Mouse (Mus musculus) macrophage (primary cell): ENCODE data around the gene Zdhhc8. TPM values are rescaled to one million over a fixed set of nuclear protein-coding genes. Genes with fewer than 3 reads are reported as not detected.
A peak's percentile ranks its signal among the peaks of the same experiment; 100 is the strongest.

Experiments used
- H3K27ac ChIP-seq: fragments of 350-480 bp; formaldehyde crosslinking; 2 replicates; pipeline ENCODE4 v1.9.0; 2021
- H3K36me3 ChIP-seq: fragments of 350-480 bp; formaldehyde crosslinking; 2 replicates; pipeline ENCODE4 v1.9.0; 2021; ENCODE audit errors: inconsistent target
- H3K4me3 ChIP-seq: fragments of 350-480 bp; formaldehyde crosslinking; 2 replicates; pipeline ENCODE4 v1.9.0; 2021; ENCODE audit errors: inconsistent target
- H3K79me2 ChIP-seq: fragments of 350-480 bp; formaldehyde crosslinking; 2 replicates; pipeline ENCODE4 v1.9.0; 2021; ENCODE audit errors: inconsistent target
- WGBS: methylation state at CpG from one replicate; pipeline ENCODE4 v1.1.7; 2026; ENCODE audit warnings: inconsistent platforms; ENCODE audit not compliant: missing documents; 5-methylcytosine and 5-hydroxymethylcytosine counted together
- polyA plus RNA-seq: library from polyadenylated mRNA; stranded (reverse); fragments of 250-400 nt; gene quantifications from 3 replicates; pipeline ENCODE4 v1.2.4, GENCODE M21; 2018; ENCODE audit warnings: inconsistent platforms

Gene Zdhhc8
- polyA plus RNA-seq, 1 experiment from 2014 or later = 6.7 TPM

- Histone ChIP-seq H3K4me3 (no peak overlapping the region), H3K79me2 (peaks cover 43% of the 10 kb centered on the region), H3K36me3 (peaks cover 68% of the 10 kb centered on the region), H3K27ac (no peak overlapping the region)
- WGBS = 93% methylated on average over 10 of the region's 10 CpGs
Measured at GRCm38 (mm10) chr16:18241581-18241980, 6.6 kb upstream of the Zdhhc8 start.

DNA sequence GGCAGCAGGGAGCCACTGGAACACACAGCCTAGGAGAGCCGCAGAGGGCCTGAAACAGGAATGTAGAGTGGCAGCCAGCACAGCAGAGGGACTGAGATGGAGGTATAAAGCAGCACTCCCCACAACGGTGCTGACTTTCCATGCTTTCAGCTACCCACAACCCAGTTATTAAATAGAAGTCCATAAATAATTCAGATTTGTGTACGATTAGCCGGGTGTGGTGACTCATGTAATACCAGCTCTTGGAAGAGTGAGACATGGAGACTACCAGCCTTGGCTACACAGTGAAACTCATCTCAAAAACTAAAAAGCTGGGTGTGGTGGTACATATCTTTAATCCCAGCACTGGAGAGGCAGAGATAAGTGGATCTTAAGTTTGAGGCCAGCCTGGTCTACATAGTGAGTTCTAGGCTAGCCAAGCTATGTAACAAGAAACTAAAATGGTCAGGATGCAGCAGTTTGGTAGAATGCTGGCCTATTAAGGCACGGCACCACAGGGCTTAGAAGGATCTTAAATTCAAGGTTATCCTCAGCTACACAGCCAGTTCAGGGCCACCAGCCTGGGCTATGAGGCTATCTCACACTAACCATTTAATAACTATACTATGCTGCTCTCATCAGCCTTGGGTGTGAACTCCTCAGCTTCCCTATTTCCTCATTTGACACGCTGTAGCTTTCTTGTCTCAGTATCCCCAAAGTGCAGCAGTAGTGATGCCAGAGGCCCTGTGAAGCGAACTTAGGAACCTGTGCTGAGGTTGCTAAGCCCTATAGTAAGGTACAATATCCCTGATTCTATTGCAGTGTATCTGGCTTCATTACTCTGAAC, 2.0 kb upstream of the Zdhhc8 start:
- 89% methylated on average over 7 of the region's 7 CpGs for WGBS
- peaks cover 27% of the 10 kb centered on the region for H3K36me3 ChIP-seq
- peaks cover 7% of the 10 kb centered on the region; the same call in 1 of the 2 replicates for H3K79me2 ChIP-seq
- H3K27ac ChIP-seq = no peak overlapping the region
- H3K4me3 ChIP-seq = no peak overlapping the region

GRCm38 (mm10) chr16:18235389-18236065, 591 bp upstream of the Zdhhc8 start:
- Histone ChIP-seq H3K79me2 (peaks cover 20% of the 10 kb centered on the region; the same call in 1 of the 2 replicates), H3K4me3 (peak overlapping the region; percentile 56), H3K27ac (0 out of 2 replicates have a peak overlapping the region, but pooled peaks have one; percentile 2), H3K36me3 (peaks cover 14% of the 10 kb centered on the region)
- 19% methylated on average over 19 of the region's 19 CpGs for WGBS

DNA sequence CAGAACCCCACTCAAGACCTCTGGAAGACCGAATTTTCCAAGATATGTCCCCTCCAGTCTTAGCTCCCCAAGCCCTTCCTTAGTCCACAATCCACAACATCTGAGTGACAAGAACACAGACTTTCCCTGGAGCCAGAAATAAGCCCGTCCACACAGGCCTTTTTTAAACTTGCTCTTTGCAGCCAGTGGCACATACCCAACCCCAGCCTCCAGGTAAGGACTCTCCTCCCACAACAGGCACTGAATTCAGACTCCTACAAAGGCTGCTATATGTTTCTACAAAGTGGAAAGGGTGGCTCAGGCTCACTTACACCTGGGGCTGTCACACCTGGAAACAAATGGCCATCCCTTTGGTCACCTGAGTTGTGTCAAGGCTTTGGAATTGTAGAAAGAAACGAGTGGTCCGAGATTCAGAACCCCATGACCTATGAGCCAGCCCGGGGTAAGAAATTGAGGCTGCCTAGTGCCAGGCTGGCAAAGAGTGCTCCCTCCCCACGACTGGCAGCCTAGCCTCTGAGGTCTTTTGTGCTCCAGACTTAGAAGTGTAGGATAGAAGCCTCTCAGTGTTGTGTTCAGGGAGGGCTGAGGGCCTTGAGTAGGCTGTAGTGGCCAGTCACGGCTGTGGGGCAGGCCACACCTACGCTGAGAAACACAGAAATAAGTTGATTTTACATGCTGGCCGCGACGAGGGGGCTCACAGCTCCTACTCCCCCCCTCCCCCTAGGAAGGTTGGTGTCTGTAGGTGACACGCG, 841 bp downstream of the Zdhhc8 start:
- peak overlapping the region; percentile 47 for H3K4me3 ChIP-seq
- WGBS = 14% methylated on average over 13 of the region's 13 CpGs
- no peak overlapping the region for H3K27ac ChIP-seq

GRCm38 (mm10) chr16:18233451-18233850, 1.5 kb downstream of the Zdhhc8 start:
- 13% methylated on average over 1 of the region's 1 CpGs for WGBS
- Histone ChIP-seq H3K27ac (no peak overlapping the region), H3K36me3 (no peaks in the 10 kb centered on the region), H3K79me2 (peaks cover 28% of the 10 kb centered on the region; the same call in 1 of the 2 replicates), H3K4me3 (no peak overlapping the region)

More for the DNA sequence above, 841 bp downstream of the Zdhhc8 start:
- Histone ChIP-seq H3K36me3 (peaks cover 5% of the 10 kb centered on the region; the same call in 1 of the 2 replicates), H3K79me2 (peaks cover 28% of the 10 kb centered on the region; the same call in 1 of the 2 replicates)

GRCm38 (mm10) chr16:18231451-18231850, 3.5 kb downstream of the Zdhhc8 start:
- Histone ChIP-seq H3K79me2 (peaks cover 28% of the 10 kb centered on the region; the same call in 1 of the 2 replicates), H3K27ac (no peak overlapping the region), H3K36me3 (peaks cover 11% of the 10 kb centered on the region), H3K4me3 (no peak overlapping the region)
- 93% methylated on average over 3 of the region's 4 CpGs for WGBS

- Histone ChIP-seq H3K36me3 (peaks cover 15% of the 10 kb centered on the region), H3K4me3 (no peak overlapping the region), H3K27ac (no peak overlapping the region), H3K79me2 (peaks cover 28% of the 10 kb centered on the region; the same call in 1 of the 2 replicates)
- 92% methylated on average over 3 of the region's 3 CpGs for WGBS
Measured at GRCm38 (mm10) chr16:18231047-18231446, 3.9 kb downstream of the Zdhhc8 start.

DNA sequence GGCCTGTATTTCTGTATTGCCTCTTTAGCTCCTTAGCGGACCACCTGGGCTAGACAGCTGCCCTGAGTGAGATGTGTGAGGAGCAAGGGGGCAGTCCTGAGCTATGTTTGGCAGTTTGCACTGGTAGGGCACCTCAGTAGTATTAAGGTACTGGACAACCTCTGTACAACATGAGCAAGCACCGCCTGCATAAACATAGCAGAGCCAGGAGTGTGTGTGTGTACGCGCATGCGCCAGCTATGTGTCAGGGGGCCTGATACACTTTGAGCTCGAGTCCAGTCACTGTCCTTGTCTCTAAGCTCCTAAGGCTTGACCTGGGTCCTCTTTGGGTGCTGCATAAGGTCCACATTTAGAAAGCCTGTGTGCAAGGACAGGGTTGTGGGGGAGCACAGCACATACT, 4.3 kb downstream of the Zdhhc8 start:
- Histone ChIP-seq H3K79me2 (peaks cover 28% of the 10 kb centered on the region; the same call in 1 of the 2 replicates), H3K36me3 (peaks cover 16% of the 10 kb centered on the region), H3K27ac (no peak overlapping the region), H3K4me3 (no peak overlapping the region)
- WGBS = 94% methylated on average over 6 of the region's 6 CpGs

DNA sequence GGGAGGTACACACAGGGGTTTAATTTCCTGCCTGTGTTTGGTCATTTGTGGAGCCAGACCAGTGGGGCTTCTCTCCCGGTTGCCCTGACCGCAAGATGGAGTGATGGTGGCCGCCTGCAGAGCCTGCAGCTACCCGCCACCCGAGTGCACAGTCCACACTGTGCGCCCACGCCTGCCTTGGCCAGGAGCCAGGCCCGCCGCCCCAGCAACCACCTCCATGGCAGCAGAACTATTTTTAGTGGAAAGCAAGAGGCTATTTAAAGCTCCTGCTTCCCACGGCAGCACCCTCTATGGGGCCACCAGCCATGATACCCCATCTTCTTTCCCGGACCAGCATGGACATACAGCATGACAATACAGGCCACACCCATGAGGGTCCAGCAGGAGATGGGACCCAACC, 5.3 kb downstream of the Zdhhc8 start:
- H3K27ac ChIP-seq = no peak overlapping the region
- WGBS = 46% methylated on average over 11 of the region's 11 CpGs

DNA sequence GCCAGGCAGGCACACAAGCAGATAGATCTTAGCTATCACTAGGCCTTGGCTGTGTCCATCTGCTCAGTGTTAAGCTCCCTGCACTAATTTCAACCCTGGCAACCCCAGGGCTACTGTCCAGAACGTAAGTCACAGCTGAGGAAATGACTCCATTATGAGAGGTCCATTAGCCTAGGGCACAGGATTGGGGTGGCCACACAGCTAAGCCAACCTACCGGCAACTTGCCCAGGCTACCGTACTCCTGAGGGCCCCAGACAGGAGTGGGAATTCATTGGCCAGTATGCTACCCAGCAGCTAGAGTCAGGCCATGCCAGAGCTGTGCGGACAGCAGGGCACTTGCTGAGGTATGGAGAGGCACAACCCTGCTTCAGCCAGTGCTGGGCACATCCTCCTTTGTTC, 6.1 kb downstream of the Zdhhc8 start:
- no peak overlapping the region for H3K4me3 ChIP-seq
- H3K36me3 ChIP-seq = peaks cover 25% of the 10 kb centered on the region
- H3K79me2 ChIP-seq = peaks cover 28% of the 10 kb centered on the region; the same call in 1 of the 2 replicates
- H3K27ac ChIP-seq = no peak overlapping the region
- WGBS = 98% methylated on average over 4 of the region's 4 CpGs

More for the DNA sequence above, 5.3 kb downstream of the Zdhhc8 start:
- Histone ChIP-seq H3K36me3 (peaks cover 21% of the 10 kb centered on the region), H3K79me2 (peaks cover 28% of the 10 kb centered on the region; the same call in 1 of the 2 replicates), H3K4me3 (no peak overlapping the region)

DNA sequence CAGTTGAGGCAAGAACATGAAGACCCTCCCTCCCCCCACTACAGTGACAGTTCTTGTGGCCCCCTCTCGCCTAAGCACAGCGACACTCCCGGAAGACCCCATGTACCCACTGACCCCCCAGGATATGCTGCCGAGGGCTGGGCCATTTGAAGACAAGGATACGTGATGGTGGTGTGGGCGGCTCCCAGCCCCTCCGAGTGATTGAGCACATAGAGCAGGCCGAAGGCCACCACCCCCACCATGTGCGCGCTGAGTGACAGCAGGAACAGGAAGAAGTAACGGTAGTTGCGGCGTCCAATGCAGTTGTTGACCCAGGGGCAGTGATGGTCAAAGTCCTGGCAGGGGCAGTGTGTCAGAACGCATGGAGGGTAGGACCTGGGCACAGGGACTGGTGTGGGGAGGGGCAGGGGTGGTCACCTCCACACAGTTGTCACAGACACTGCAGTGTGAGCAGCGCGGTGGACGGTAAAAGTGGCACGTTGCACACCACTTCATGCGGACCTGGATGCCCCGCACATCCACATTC, 7.0 kb downstream of the Zdhhc8 start:
- Histone ChIP-seq H3K4me3 (no peak overlapping the region), H3K27ac (no peak overlapping the region), H3K79me2 (peaks cover 24% of the 10 kb centered on the region; the same call in 1 of the 2 replicates), H3K36me3 (peaks cover 25% of the 10 kb centered on the region)
- WGBS = 98% methylated on average over 20 of the region's 20 CpGs

DNA sequence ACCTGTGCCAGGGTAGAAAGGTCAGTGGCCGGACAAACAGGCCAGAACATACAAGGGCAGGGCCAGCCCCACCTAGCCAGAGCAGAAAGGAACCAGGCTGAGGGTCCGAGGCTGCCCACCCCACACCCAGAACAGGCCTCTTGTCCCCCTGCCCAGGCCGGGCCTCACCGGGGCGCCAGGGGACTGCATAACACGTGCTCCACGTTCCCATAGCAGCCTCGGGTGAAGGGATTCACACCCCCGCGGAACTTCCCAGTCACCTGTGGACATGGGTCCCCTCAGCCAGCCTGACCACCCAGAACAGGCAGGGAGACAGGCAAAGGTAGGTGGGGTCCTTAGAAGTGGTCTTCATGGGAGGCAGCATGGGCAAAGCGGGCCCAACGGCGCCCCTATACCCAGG, 7.7 kb downstream of the Zdhhc8 start:
- no peak overlapping the region for H3K27ac ChIP-seq
- 95% methylated on average over 12 of the region's 13 CpGs for WGBS
- H3K4me3 ChIP-seq = no peak overlapping the region
- H3K36me3 ChIP-seq = peaks cover 25% of the 10 kb centered on the region
- peaks cover 24% of the 10 kb centered on the region; the same call in 1 of the 2 replicates for H3K79me2 ChIP-seq

DNA sequence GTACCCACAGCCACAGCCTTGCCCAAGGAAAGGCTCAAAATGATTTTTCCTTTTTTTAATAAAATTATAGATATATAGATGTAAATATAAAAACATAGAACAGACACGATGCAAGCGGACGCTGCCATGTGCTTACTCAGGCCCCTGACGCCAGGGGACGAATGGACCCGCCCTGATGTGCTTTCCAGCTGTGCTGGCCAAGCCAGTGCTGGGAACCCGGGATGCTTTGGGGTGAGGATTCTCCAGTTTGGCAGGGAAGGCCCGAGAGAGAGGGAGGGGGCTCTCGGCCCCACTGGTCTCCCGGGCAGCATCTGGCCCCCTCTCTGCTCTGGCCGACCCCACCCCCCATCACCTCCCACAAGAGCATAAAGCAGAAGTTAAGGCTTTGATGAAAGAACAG, 12.7 kb downstream of the Zdhhc8 start:
- Histone ChIP-seq H3K27ac (no peak overlapping the region), H3K36me3 (peaks cover 17% of the 10 kb centered on the region), H3K79me2 (no peaks in the 10 kb centered on the region), H3K4me3 (no peak overlapping the region)
- 88% methylated on average over 11 of the region's 11 CpGs for WGBS

- no peaks in the 10 kb centered on the region for H3K79me2 ChIP-seq
- peaks cover 15% of the 10 kb centered on the region for H3K36me3 ChIP-seq
- no peak overlapping the region for H3K27ac ChIP-seq
- H3K4me3 ChIP-seq = no peak overlapping the region
- WGBS = 73% methylated on average over 11 of the region's 11 CpGs
Measured at GRCm38 (mm10) chr16:18221543-18221898, 13.4 kb downstream of the Zdhhc8 start.
